Mouse (Mus musculus) ES-Bruce4 (cell line): ENCODE measurements around the gene Pde7b.

ENCODE experiments used
- CTCF ChIP-seq: IDR thresholded peaks from one replicate; pipeline ENCODE4 v1.8.1; 2011; ENCODE audit warnings: low read depth, low read length
- POLR2A ChIP-seq: IDR thresholded peaks from one replicate; pipeline ENCODE4 v1.8.1; 2011; ENCODE audit warnings: low read length; ENCODE audit not compliant: insufficient read depth

DNA sequence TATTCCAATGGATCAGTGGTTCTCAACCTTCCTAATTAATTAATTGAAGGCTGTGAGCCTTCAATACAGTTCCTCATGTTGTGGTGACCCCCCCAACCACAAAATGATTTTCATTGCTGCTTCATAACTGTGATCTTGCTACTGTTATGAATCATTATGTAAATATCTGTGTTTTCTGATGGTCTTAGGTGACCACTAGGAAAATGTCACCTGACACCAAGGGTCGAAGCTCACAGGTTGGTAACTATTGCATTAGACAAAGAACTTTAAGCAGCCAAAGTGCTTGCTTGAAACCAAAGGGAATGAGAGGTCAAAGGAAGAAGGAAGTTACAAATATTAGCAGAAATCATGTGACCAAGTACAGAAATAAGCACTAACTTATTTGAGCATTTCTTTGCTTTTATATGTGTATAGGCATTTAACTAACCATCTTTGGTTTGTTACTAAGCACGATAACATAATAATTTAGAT is 45.6 kb upstream of the Pde7b start:
- TF ChIP-seq CTCF (no peak), POLR2A (no peak)
